Mouse (Mus musculus): ENCODE data around the gene Akap2.

Akap2 gene

DNA sequence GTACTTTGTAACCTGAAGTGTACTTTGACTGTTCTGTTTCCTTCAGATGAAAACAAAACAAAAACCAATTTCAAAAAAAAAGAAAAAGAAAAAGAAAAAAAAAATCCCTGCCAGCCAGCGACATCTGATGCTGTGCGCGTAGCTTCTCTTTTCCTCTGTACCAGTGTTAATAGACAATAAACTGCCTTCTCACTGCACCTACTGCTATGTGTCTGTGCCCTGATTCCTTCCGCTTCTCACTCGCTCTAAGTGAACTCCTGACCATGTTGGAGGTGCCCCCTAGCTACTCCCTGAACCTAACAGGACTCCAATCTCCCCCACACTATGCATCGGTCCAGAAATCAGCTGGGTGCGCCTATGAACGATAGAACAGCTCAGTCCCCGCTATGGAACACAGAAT, at the start of gene Akap2:
Akap2 (plus strand) TSS at position 304 of the 400 bp plus-strand sequence.
- no peak for DNase-seq

DNA sequence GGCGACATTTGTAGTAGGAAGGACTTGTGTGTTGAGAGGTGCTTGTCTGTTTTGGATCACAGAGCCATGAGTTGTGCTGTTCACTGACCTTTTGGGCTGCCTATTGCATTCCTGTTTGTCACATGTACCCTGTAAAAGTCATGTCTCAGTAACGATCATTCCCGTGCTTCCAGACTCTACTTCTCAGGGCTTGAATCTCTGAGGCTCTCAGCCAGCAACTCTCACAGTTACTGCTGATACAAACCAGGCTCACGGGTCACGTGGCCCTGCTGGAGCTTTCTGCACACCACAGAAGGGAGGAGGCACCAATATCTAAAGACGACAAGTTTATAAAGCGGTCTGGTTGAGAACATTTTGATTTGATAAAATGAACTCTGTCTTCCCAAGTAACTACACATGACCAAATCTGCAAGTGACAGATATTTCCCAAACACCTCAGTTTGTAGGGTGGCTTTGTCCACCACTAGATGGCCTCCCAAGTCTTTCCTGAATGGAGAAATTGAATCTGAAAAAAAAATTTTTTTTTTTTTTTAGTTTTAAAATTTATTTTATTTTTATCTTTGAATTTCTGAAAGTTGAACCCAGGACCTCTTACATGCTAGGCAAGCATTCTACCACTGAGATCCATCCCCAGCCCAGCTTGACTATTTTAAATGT, 46.5 kb upstream of the Akap2 start:
- DNase-seq, result no peak

DNA sequence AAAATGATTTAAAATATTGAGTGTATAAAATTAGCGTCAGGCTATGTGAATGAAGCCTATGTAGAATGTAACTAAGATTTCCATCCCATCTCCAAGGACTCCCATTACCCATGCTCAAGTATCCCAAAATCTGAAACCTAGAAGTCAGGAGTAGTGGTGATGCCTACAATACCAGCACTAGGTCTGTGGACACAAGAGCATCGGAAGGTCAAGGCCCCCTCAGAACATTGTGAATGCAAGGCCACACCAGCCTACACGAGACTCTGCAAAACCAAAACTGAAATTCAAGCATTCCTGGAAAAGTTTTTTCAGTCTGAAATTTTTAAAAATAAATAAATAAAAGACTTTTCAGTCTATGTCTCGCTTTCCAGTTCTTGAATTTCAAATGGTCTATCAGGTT, 44.9 kb upstream of the Akap2 start:
- no peak for DNase-seq

DNA sequence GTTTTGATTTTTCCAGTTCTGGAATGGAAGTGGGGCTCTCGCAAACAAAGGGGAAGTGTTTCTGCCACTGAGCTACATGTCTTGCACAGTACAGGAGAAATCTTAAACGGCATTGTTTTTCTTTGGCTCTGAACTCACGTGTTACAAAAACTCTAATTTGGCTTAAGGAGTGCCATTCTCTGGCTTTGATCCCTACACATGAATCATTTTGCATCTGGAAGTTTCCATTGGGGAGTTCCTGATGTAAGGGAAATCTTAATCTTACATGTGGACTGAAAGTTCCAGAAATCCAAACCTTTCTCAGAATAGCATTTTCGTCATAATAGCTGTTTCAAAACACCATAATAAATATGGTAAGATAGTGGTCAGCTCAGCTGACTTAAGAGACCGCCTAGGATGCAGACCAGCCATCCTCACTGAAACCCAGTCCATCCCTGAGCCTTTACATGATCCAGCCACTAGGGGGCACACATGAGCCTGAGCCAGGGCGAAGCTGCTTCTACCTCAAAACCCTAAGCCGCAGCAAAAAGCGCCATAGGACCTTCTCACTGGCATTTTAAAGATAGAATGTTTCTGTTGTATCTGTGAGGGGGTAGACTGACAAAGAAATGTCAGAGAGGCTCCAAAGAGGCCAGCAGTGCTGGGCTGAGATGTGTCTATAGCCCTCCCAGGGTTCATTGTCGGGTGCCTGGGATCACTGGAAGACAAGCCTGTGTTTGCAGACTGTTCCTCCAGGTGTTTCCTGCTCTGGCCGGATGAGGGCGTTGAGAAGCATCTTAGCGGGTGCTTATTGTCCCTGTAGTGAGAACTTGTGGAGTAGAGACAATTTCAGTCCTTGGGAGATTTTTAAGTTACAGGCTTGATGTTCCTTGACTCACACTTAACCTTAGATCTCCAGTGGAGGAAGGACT, 44.2 kb upstream of the Akap2 start:
- DNase-seq, result peak; percentile 84

DNA sequence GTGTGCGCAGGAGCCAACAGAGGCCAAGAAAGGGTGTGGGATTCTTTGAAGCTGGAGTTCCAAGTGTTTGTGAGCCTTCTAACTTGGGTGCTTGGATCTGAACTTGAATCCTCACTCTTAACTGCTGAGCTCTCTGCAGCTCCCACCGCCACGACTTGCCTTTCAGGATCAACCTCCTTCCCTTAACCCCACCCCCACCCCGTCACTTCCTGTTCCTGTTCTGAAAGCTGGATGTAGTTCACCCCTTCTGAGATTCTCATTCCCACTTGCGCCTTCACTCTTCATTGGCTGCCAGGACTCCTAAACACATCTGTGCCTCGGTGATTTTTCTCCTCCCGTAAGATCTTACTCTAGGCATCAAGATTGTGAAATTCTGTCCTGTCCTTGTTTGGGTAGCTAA, 43.1 kb upstream of the Akap2 start:
- DNase-seq, result no peak

DNA sequence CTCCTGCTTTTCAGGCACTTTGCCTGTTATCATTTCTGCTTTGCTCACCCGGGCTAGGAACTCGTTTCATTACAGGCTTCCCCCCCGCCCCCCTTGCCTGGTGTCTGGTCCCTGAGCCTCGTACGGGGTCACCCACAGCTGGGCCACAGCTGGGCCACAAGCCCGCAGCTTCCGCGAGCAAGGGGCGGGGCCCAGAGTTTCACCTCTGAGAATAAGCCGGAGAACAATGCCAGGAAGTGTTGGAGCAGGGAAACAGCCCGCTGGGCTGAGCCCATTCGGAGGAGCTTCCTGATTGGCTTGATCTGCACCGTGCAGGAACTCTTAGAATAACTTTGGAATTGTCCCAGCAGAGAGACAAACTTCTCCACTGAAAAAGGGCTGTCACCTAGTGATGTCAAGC, 42.1 kb upstream of the Akap2 start:
- DNase-seq, result no peak

DNA sequence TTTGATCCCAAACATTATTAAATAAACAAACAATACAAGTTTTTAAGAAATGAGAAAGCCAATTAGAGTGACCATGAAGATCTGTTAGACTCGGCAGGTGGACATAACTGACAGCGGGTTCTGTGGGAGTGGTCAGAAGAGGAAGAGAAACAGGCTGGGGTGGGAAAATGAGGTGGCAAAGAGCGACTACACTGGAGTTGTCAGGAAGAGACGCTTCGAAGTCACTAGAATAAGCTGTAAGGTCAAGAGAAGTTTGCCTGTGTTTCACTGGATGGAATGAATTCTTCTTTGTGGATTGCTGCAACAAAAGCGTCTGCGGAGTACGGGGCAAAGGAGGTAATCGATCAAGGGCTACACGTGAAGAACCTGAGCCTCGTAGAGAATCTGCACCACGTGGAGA, 39.5 kb upstream of the Akap2 start:
- no peak for DNase-seq

DNA sequence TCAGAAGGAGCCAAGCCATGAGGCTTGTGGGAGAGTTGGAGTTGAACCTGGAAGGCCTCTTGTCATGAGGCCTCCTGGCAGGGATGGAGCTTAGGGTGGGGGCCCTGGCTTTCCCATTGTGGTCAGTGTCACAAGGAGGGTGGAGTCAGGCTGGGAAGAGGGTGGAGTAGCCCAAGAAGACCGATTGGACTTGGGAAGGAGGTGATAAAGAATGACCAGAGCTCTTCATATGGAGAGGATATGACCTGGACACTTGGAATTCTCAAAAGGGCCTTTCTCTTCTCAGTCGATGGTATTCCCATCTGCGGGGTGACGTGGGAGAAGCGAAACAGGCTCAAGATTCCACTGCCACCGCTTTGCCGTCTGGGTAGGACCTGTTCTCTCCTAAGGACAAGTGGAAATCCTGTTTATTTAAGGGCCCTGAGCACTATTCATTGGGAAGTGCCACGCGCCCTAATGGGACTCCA, 38.4 kb upstream of the Akap2 start:
- no peak for DNase-seq

DNA sequence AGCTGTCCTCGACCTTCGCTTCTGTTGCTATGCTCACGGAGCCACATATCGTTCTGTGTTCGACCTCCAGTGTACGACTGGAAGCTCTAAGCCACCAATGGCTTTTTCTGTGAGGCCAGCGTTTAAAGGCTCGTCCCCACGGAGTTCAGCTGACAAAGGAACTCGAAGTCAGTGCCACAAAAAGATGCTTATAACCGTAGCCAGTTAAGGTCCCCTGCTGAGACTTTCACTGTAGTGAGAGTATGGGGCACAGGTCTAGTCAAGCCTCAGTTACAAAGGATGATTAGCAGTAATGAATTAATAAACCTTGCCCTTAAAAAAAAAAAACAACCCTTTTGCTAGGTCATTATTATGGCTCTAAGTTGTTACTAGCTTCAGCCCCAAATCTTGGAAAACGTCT, 37.3 kb upstream of the Akap2 start:
- no peak for DNase-seq

DNA sequence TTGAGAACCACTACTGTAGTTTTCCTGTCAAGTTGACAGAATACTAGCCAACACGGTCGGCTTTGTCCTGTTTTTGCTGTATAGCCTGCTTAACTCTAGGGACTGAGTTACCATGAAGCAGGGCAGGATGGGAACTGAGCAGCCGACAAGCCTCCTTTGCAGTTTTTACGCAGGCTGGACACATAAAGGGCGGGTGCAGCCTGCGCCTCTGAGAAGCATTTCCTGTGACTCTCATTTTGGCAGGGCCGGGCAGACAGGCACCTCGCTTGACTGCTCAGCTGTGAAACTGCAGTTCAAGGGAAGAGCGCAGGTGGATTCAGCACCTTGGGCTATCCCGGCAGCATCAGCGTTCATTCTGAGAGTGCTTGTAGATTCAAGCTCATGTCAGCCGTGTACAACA, 35.9 kb upstream of the Akap2 start:
- DNase-seq, result peak; percentile 35

DNA sequence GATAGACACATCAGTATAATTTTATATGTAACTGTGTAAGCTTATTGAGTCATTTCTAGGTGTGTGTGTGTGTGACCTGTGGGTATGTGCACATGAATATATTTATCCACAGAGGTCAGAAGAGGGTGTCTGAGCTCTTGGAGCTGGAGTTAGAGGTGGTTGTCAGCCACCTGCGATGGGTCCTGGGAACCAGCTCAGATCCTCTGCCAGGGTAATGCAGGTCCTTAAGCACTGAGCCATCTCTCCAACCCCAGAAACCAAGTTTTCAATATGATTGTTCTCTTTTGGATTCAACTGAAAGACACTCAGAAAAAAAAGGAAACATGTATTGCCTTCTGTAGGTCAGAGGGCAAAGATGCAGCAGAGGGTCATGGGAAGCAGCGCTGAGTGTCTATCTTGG, 35.1 kb upstream of the Akap2 start:
- DNase-seq, result no peak

DNA sequence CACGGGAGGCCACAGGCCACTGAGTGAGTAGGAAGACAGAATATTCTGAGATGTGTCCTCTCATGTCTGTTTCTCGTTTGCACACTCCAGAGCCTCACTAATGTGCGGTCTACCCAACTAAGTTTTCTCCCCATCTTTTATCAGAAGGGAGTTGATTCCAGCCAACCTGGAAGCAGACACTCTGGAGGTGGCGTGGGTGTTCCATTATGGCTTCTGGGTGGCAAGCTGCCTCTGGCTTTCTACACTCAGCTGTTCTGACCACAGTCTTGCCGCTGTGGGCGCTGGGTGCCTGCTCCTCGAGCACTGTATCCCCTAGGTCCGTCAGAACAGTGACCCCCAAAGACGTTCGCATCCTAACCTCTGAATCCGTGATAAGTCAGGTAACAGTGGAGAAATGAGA, 34.5 kb upstream of the Akap2 start:
- no peak for DNase-seq

DNA sequence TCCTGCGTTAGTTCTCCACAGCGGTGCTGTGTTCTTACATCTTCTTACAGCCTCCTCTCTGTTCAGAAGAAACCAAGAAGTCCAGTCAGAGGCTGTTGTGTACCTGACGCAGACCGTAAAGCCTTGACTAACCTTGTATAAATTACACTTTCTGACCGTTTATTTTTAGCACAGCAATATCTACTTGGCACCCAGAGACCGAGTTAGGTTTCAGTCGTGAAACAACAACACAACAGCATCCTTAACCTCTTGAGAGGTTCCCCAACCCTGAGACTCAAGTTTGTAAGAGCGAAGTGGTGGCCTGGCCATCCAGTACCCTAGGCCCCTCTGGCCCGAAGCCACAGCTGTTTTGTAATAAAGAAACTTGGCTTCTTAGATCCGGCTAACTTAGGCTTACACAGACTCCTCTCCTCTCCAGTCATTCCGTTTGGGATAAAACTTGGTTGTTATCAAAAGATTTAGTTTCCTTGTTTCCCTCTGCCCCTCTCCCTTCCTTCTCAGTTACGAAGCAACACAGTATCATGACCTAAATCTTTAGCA, 32.7 kb upstream of the Akap2 start:
- no peak for DNase-seq

DNA sequence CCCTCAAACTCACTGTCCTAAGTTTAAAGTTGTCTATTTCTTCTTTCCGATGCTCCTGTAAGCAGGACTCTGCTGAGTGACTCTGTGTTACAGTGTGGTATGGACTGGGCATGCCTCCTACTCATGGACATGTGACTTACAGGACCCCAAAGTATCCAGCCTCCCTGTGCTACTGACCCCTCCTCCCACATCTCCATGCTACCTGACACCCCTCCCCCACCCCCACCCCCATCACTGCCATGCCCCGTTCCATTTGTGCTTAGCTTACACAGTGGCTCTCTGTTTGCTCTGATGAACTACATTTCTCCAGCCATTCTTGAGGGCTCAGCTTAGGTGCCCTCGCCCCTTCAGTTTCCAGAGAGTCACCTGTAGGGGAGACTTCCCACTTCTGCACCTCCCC, 30.7 kb upstream of the Akap2 start:
- DNase-seq, result no peak

DNA sequence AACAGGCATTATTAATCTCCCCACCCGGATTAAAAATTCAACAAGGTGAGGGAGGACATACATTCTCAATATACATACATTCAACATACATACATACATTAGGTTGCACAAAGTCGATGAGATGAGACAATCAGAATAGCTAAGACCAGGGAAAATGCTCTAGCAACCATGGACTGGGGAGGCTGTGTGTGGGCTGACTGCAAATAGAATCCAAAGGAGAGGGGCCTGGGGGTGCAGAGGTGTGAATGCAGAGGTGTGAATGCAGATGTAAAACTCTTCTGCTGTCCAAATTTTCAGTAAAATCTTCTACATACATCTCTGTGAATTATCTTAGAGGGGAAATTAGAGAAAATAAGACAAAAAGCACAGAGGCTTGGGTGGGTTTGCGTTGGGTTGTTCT, 29.9 kb upstream of the Akap2 start:
- DNase-seq, result no peak

DNA sequence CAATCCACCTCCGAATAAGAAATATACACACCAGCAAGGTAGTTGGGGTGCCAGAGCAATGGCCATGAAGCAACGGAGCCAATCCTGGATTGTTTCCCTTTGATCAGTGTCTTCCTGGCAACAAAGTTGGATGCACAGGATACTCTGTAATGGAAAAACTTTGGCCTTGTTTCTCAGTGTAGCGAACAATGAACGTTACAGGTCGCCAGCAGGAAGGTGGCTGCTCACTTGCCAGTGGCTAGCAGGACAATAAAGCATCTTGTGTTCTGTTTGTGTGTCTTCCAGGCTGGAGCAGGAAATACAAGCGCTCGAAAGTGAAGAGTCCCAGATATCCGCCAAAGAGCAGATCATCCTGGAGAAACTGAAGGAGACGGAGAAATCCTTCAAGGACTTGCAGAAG, 29.3 kb upstream of the Akap2 start:
- no peak for DNase-seq

DNA sequence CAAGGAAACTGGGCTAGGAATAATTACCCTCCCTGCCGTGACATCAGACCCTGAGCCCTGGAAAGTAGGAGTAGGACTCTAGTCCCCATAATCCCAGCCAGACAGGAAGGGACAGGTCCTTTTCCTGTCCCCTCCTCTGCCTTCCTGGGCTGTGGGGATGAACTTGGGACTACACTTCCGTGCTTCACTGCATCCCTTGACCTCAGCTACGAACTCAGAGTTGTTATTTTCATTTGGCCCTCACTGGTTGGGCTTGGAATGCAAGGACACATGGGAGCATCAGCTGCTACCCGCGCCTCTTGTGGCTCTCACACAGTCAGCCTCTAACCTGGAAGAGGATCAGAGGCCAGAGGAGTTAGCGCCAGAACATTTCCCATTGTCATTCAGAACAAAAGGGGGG, 27.5 kb upstream of the Akap2 start:
- DNase-seq, result no peak

DNA sequence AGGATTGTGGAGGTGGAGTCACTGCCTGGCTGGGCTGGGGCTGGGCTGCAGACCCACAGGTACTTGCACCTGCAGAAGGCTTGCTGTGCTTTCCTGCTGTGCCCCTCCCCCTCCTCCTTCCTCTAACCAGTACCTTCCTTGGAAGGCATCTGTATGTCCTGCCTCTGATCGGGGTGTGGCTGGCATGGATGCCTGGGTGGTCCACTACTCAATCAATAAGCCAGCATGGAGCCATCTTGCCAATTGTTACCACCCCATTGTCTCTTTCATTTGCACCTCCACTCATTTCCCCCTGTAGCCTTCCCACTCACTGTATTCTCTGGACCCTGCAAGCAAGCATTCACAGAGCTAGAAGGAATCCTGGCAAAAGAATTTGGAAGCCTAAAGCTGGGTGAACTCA, 26.7 kb upstream of the Akap2 start:
- no peak for DNase-seq

DNA sequence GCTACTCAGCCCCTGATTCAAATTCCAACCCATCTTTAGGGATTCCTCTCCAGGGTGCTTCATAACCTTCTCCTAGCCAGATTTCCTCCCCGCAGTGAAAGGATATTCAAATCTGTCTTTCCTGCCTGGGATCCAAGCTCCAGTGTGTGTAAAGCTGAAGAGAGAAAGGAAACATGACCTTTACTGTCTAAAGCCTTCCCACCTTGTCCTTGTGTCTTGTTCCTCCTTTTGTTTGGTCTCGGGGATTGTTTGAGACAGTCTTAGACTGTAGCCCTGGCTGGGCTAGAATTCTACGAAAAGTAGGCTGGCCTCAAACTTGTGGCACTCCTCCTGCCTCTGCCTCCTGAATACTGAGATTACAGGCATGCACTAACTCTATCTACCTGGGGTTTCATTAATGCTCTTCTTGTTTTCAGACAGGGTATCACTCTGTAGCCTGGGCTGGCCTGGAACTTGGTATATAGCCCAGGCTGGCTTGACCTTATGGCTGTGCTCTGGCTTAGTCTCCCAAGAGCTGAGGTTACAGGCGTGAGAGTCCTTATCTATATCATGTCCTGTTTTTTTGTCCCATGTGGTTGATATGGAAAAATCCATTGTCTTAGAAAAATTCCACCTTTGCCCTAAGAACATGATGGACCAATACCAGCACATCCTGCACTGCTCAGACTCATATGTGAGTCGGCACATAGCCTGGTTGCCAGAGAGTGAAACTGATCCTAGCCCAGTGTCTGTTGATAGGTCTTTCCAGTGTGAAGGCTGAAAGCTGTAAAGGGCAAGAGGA, 22.9 kb upstream of the Akap2 start:
- no peak for DNase-seq

DNA sequence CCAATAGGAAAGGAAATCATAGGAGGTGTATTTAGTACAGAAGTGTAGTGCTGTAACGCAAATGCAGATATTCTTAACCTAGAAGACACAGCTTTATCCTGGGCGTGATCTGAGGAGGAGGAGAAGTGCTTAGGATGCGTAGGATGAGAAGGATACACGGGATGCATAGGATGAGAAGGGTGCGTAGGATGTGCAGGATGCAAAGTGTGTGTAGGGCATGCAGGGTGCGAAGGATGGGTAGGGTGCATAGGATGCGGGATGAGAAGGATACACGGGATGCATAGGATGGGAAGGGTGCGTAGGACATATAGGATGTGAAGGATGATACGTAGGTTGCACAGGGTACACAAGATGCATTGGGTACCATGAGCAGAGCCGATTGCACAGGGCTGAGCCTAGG, 20.5 kb upstream of the Akap2 start:
- no peak for DNase-seq

DNA sequence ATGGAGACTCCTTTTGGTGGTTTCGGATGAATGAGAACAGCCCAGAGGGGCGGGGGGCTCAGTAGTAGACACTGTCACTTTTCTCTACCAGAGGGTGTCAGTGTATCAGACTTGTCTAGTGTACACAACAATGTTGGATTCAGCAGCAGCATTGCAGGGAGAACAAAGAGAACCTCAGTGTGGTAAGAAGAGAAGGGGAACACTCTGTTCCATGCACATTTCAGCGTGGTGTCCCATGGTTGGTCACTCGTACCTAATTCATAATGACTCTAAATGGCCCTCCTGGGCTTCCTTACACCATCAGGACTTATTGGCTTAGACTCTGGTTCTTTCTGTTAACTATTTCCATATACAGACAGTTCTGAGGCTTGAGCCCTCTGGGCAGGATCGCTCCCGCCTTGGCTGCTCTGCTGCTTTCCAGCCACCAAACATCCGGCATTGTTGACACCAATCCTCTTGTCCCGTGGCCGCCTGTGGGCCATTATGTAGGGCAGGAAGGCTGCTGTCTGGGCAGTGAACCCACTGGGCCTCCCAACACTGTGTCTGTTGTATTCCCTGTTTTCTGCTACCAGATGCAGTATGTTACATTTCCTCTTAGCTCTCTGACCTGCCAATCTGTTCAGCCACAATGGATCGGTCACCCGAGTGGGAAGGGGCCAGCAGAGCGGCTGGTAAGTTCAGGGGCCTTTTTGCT, 19.4 kb upstream of the Akap2 start:
- DNase-seq, result no peak

DNA sequence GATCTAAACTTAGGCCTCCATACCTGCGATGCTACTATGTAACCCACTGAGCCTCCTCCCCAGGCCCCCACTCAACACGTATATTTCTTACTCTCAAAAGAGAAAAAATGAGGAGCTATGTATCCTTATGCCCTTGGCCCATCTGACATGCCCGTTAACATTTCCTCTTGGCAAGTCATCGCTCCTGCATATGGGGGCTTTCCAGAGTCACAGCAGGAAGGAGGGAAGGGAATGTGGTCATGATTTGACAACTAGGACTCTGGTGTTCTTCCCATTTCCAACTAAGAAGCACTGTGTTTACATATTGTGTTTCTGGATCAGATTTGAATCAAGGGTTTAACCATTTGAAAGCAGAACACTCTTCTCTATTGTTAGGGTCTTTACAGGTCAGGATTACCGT, 15.9 kb upstream of the Akap2 start:
- no peak for DNase-seq

Measured in cerebellum, adult 9-10 months (tissue).